Mouse (Mus musculus): Measurements from ENCODE around the gene Rwdd2a. TPM values are rescaled to one million over a fixed set of nuclear protein-coding genes. Genes with fewer than 3 reads are reported as not detected.
A peak's percentile ranks its signal among the peaks of the same experiment; 100 is the strongest.

Rwdd2a gene
- total RNA-seq (2021), result under 1 TPM; 0.32 to 0.69 TPM

GRCm38 (mm10) chr9:86571540-86572135, at the start of gene Rwdd2a, which contains the start of gene Pgm3:
TSS of gene Rwdd2a (plus strand) at chr9:86571991.
TSS of gene Pgm3 (minus strand) at chr9:86571842.
- DNase-seq, result peak; percentile 97 to 98
- intact Hi-C loops (cut with DNase I), result loop anchor here (2.0 to 10.0 kb wide), 3 partner anchors 105 to 794 kb away; partner anchors contain the start of genes Dop1a and Tpbg

DNA sequence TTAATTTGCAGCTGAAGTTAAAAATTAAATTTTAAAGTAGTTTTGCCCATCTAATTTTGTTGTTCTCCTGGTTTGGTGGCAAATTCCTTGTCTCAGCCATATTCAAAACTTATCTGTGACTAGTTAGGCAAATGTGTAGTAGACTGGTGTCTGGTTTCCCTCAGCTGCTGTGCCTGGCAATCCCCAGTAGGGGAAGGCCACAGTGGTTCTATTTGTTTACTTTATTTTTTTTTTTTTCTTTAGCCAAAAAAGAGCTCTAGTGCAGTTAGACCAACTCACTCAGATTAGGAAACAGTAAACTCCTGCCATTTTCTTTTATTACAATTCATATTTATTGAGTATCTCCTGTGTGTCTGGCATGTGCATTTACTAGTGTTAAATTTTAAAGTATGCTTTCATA, 49.5 kb upstream of the Rwdd2a start:
- intact Hi-C loops (cut with DNase I), result no loop called here

DNA sequence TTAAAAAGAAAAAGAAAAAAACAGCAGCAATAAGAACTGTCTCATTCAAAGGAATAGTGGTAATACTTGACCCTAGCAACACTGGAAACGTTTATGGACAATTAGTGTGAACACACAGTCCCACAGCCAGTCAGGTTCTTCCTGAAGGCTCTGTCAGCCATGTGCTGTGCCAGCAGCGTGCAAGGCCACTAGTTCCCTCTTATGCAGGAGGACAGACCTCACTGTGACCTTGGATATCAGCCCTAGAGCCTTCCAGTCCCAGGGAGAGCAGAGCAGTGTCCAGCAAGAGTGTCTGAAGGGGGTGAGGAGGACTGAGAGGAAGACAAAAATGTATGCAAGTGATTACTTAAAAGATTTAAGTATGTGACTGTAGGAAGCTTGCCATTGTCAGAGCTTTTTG, 46.2 kb upstream of the Rwdd2a start:
- DNase-seq, result peak; percentile 9 to 18
- intact Hi-C loops (cut with DNase I), result no loop called here

More for the DNA sequence above, 49.5 kb upstream of the Rwdd2a start:
- no peak for DNase-seq

GRCm38 (mm10) chr9:86534071-86534470, 37.7 kb upstream of the Rwdd2a start:
- intact Hi-C loops (cut with DNase I), result no loop called here
- no peak for DNase-seq

DNA sequence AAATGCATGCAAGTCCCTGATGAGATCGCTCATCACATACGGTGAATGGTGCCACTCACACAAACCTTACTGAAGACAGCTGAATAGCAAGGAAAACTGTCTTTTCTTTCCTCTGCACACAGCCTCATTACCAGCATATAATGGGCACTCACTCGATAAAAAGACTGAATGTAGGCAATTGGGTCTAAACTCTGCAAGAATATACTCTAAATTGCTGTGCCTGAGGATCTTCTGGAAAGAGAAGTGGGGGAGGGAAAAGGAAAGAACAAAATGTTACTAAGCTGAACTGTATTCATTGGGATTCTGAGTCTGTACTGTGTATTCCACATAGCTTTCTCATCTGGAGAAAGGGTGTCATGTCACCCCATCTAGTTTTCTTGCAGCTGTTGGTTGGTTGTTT, 28.3 kb upstream of the Rwdd2a start:
- no peak for DNase-seq

DNA sequence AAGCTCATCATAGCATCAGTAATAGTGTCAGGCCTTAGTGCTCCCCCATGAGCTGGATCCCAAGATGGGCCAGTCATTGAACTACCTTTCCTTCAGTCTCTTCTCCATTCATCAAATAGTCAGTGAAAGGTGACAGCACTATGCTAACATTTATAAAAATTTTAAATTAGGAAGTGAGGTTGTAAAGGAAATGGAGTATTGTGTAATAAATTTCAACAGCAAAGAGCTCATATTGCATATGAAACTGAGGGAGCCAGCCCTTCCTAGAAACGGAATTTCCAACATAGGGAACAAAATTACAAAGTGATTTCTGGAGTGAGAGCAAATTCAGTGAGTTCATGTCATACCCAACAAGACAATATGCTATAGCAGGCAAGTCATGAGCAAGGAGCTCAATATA, 27.2 kb upstream of the Rwdd2a start:
- intact Hi-C loops (cut with DNase I), result no loop called here
- no peak for DNase-seq

More for the DNA sequence above, 28.3 kb upstream of the Rwdd2a start:
- intact Hi-C loops (cut with DNase I), result no loop called here

GRCm38 (mm10) chr9:86549637-86550162, 22.1 kb upstream of the Rwdd2a start:
- intact Hi-C loops (cut with DNase I), result no loop called here
- no peak for DNase-seq

DNA sequence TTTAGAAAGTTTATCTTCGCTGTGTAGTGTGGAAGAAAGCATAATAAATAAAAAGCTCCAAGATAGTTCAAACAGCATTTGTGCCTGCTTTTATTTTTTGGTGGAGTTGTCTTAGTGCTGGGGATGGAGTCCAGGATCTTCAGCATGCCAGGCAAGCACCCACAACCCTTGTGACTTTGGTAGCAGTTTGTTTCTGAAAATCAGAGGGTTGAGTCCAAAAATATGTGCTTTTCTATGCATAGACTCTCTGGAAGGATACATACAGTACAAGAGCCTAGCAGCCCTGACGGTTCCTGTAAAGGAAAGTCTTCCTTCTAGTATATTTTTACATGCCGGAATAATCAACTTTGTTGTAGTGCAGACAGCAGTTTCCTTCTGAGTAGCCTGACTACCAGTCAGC, 21.1 kb upstream of the Rwdd2a start:
- intact Hi-C loops (cut with DNase I), result no loop called here
- DNase-seq, result no peak

DNA sequence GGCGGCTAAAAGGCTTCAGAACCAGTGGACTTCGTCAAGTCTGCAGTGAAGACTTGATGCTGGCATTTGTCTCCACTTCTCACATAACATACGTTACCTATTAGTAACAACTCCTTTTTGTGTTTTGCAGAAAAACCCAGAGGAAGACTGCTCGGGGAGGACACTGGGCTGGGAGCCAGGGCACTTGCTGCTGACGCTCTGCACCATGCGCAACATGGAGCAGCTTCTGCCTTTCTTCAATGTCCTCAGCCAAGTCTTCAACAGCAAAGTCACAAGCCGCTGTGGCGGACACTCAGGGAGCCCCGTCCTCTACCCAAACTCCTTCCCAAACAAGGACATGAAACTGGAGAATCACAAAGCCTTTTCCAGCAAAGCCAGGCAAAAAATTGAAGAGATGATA, 17.9 kb upstream of the Rwdd2a start:
- DNase-seq, result no peak
- intact Hi-C loops (cut with DNase I), result no loop called here

DNA sequence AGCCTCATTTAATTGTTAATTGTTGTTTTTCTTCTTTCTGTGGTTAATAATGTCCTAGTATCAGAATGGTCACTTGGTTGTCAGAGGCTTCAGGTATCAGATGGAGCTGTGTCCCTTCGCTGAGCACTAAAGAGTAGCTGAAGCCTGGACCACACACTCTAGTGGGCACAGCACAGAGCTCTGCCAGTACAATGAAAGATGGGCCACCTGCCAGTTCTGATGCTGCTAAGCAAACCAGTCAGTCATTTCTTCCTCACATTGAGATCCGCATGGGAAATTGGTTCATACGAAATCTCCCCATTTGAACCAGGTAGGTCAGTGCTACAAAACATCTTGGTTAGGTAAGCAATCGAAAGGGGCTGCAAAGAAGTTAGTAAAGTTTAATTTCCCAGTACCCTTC, 17.1 kb upstream of the Rwdd2a start:
- intact Hi-C loops (cut with DNase I), result no loop called here
- no peak for DNase-seq

- no peak for DNase-seq
- intact Hi-C loops (cut with DNase I), result no loop called here
Observed at GRCm38 (mm10) chr9:86560543-86560942, 11.2 kb upstream of the Rwdd2a start.

GRCm38 (mm10) chr9:86569314-86569910, 2.4 kb upstream of the Rwdd2a start:
- intact Hi-C loops (cut with DNase I), result no loop called here
- no peak for DNase-seq

GRCm38 (mm10) chr9:86570261-86570890, 1.4 kb upstream of the Rwdd2a start:
- DNase-seq, result no peak
- intact Hi-C loops (cut with DNase I), result loop anchor here (5.0 to 10.0 kb wide), 2 partner anchors 726 to 793 kb away; partner anchors contain the start of gene Tpbg

DNA sequence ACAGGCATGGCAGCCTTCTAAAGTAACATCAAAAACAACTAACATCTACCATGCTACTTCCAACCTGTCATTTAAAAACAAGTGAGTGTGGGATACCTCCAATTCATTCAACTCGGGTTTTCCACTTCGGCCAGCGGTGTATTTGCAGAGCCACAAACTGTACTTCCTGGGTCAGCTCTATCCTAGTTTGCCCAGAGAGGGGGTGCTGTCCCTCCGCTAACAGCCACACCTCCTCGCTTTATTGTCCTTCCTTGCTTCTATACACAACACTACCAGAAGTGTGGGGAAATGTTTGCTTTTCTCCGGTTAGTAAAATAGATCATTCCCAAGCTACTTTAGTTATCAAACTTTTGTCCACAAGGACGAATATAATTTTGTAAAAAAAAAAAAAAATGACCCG, 845 bp upstream of the Rwdd2a start:
- no peak for DNase-seq
- intact Hi-C loops (cut with DNase I), result loop anchor here (5.0 to 10.0 kb wide), 2 partner anchors 726 to 794 kb away; partner anchors contain the start of gene Tpbg

DNA sequence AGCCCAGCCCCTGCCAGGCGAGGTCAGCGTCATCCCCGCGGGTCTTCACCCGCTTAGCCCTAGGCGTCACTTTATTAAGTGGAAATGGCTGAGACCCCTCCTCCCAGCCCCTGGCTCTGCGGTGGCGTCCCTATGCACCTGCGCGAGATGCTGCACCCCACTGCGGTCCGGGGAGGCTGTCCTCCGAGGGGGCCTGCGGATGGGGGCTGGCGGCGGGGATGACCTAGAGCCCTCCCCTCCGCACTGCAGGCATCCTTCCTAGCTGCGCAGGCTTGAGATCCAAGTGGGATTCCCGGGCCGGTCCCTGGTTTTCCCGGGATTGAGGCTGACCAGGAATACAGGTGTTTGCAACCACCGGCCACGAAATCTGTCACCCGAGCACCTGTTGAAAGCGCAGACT, 405 bp downstream of the Rwdd2a start:
- no peak for DNase-seq
- intact Hi-C loops (cut with DNase I), result loop anchor here (2.0 to 10.0 kb wide), 3 partner anchors 105 to 795 kb away; partner anchors contain the start of genes Dop1a and Tpbg

DNA sequence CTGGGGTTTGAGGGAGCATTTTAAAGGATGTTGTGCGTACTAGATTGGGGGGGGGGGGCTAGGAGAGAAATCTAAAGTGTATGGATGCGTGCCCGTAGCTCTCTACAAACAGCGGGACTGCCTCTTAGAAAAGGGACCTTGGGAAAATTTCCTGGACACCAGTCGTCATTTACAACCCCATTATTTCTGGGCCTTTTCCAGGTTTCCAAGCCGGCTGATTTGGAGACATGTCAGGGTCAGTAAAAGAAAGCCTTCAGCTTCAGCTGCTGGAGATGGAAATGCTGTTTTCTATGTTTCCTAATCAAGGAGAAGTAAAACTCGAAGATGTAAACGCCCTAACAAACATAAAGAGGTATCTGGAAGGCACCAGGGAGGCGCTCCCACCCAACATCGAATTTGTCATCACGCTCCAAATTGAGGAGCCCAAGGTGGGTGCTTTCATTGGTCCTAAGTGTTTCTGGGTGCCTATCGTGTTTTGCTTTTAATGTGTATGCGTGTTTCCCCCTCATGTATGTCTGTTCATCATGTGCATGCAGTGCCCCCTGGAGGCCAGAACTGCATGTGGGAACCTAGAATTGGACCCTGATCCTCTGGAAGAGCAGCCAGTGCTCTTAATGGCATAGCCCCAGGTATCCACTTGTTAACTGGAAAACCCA, 973 bp downstream of the Rwdd2a start:
- intact Hi-C loops (cut with DNase I), result loop anchor here (2.0 to 10.0 kb wide), 3 partner anchors 106 to 795 kb away; partner anchors contain the start of genes Dop1a and Tpbg
- peak; percentile 79 to 84 for DNase-seq

DNA sequence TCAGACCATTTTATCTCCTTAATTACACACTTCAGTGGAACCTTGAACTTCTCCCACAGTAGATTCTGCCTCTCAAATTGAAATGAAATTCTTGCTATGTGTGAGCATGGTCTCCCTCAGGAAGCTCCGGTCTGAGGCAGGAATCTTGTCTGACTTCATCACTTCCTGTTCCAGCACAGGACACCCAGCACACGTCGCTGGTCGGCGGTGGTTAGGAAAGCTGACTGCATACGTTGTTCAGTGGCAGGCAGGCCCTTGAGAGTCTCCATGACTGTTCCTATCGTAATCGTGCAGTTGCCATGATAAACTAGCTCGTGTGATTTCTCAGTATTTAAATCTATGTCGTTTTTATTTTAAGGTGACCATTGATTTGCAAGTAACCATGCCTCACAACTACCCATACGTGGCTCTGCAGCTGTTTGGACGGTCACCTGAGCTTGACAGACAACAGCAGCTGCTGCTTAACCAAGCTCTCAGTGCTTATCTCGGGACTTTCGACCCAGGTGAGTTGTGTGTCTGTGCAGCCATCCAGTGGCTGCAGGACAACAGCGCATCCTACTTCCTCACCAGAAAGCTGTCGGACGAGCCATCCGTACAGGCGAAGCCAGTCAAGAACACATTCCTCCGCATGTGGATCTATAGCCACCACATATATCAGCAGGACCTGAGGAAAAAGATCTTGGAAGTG, 2.0 kb downstream of the Rwdd2a start:
- no peak for DNase-seq
- intact Hi-C loops (cut with DNase I), result loop anchor here (2.0 to 10.0 kb wide), 3 partner anchors 107 to 796 kb away; partner anchors contain the start of genes Dop1a and Tpbg

- intact Hi-C loops (cut with DNase I), result loop anchor here (10.0 kb wide), 1 partner anchor 730 kb away; the partner anchor contains the start of gene Tpbg
- DNase-seq, result no peak
Observed at GRCm38 (mm10) chr9:86575178-86575577, 3.4 kb downstream of the Rwdd2a start.

DNA sequence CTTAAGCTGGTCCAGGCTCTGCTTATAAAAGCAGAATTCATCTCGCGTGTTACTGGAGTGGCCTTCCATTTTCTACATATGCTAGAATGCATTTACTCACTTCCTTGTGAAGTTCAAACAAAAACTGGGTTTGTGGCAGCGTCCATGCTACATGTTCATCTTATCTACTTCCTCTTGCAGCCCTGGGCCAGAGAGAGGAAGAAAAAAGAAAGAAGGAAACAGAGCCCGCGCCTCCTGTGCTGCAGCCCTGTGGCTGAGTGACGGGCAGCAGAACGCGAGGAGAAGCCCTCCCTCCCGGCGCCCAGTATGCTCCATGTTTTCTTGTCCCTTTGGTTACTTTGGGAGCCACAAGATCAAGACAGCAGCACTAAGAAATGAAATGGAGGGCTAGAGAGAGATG, 7.9 kb downstream of the Rwdd2a start:
- no peak for DNase-seq
- intact Hi-C loops (cut with DNase I), result loop anchor here (10.0 kb wide), 1 partner anchor 735 kb away; the partner anchor contains the start of gene Tpbg

GRCm38 (mm10) chr9:86583740-86584139, 11.9 kb downstream of the Rwdd2a start:
- intact Hi-C loops (cut with DNase I), result no loop called here
- DNase-seq, result peak; percentile 74 to 84
